ENCODE assay signal across 8 mouse cellular contexts in genomic region chr11:90369605-90370004, GRCm38 (mm10). TPM values are rescaled to one million over a fixed set of nuclear protein-coding genes. Genes with fewer than 3 reads are reported as not detected.
DNase-seq lines count a peak whose midpoint lies in the region; ATAC-seq and TF ChIP-seq lines count a peak whose summit lies in the region.

No protein-coding gene starts in this region.

- H3K4me2 ChIP-seq in forebrain, postnatal 0 days (ENCODE audit: low read depth), result peak overlapping the region; percentile 48
- H3K4me2 ChIP-seq in liver, embryonic 13.5 days, result no peak overlapping the region
- 0 out of 2 replicates have a peak overlapping the region, but pooled peaks have one; percentile 8 for H3K4me2 ChIP-seq in neural tube, embryonic 13.5 days

- WGBS in spleen, adult 2 months, result 37% methylated on average over 8 of the region's 8 CpGs
- whole genome bisulfite sequencing in forebrain, postnatal 0 days, result 8% methylated on average over 8 of the region's 8 CpGs
- WGBS in liver, embryonic 13.5 days (ENCODE audit: insufficient replicate concordance), result 42% methylated on average over 8 of the region's 8 CpGs
- WGBS in neural tube, embryonic 13.5 days, result 20% methylated on average over 8 of the region's 8 CpGs

- no peaks in the 10 kb centered on the region for H3K9me3 ChIP-seq in forebrain, postnatal 0 days (ENCODE audit: low read length)
- no peaks in the 10 kb centered on the region for H3K9me3 ChIP-seq in liver, embryonic 13.5 days (replicated peaks)
- H3K9me3 ChIP-seq in neural tube, embryonic 13.5 days, result no peaks in the 10 kb centered on the region

- no peak for DNase-seq in spleen, adult 2 months (ENCODE audit: low read depth in 1 of 2, low spot score in 2 of 2)
- DNase-seq in spleen, adult 12 weeks (ENCODE audit: low spot score), result no peak
- peak; percentile 94 for DNase-seq in forebrain, postnatal 0 days
- DNase-seq in heart, postnatal 14 days, result peak; percentile 90
- peak; percentile 91 to 94 for DNase-seq in kidney, postnatal 4 days
- no peak for DNase-seq in liver, embryonic 13.5 days
- DNase-seq in urinary bladder, postnatal 25 days (ENCODE audit: low spot score), result peak; percentile 71

- H3K27ac ChIP-seq in spleen, adult 2 months (ENCODE audit: insufficient read depth, low read length), result peak overlapping the region; percentile 40
- H3K27ac ChIP-seq in forebrain, postnatal 0 days (ENCODE audit: low read depth, low read length), result peak overlapping the region; percentile 74
- H3K27ac ChIP-seq in liver, embryonic 13.5 days, result peak overlapping the region; percentile 55
- peak overlapping the region; percentile 82 for H3K27ac ChIP-seq in neural tube, embryonic 13.5 days (replicated peaks)

- peak; percentile 86 for ATAC-seq in forebrain, postnatal 0 days
- peak; percentile 65 for ATAC-seq in liver, embryonic 13.5 days (ENCODE audit: low read depth)
- ATAC-seq in neural tube, embryonic 13.5 days (ENCODE audit: low read depth), result peak; percentile 75

- H3K36me3 ChIP-seq in spleen, adult 2 months (ENCODE audit: control insufficient read depth, insufficient read depth, low read length), result no peaks in the 10 kb centered on the region
- no peaks in the 10 kb centered on the region for H3K36me3 ChIP-seq in forebrain, postnatal 0 days (ENCODE audit: insufficient read depth)
- no peaks in the 10 kb centered on the region for H3K36me3 ChIP-seq in liver, embryonic 13.5 days
- H3K36me3 ChIP-seq in neural tube, embryonic 13.5 days, result no peaks in the 10 kb centered on the region

- intact Hi-C loops in heart, postnatal 14 days (cut with DNase I), result no loop called here

- TF ChIP-seq POLR2A in spleen, adult 2 months (IDR thresholded peaks at IDR 0.05; ENCODE audit: low read depth, low read length), result no peak

- no peaks in the 10 kb centered on the region for H3K27me3 ChIP-seq in spleen, adult 2 months (ENCODE audit: control insufficient read depth, insufficient read depth, low read length)
- no peaks in the 10 kb centered on the region for H3K27me3 ChIP-seq in forebrain, postnatal 0 days (ENCODE audit: insufficient read depth, low read length)
- no peaks in the 10 kb centered on the region for H3K27me3 ChIP-seq in liver, embryonic 13.5 days
- H3K27me3 ChIP-seq in neural tube, embryonic 13.5 days, result no peaks in the 10 kb centered on the region

- TF ChIP-seq CTCF in spleen, adult 2 months (IDR thresholded peaks at IDR 0.05; ENCODE audit: extremely low read depth, insufficient read depth, insufficient read length, insufficient replicate concordance), result no peak
- no peak for TF ChIP-seq CTCF in forebrain, postnatal 0 days (IDR thresholded peaks at IDR 0.05; ENCODE audit: low read depth)

- no peak overlapping the region for H3K4me3 ChIP-seq in spleen, adult 2 months (ENCODE audit: extremely low read depth, insufficient read depth, insufficient read length)
- no peak overlapping the region for H3K4me3 ChIP-seq in forebrain, postnatal 0 days (ENCODE audit: low read depth, low read length)
- no peak overlapping the region for H3K4me3 ChIP-seq in liver, embryonic 13.5 days (replicated peaks)
- no peak overlapping the region for H3K4me3 ChIP-seq in neural tube, embryonic 13.5 days

- H3K9ac ChIP-seq in forebrain, postnatal 0 days, result 0 out of 2 replicates have a peak overlapping the region, but pooled peaks have one; percentile 10
- no peak overlapping the region for H3K9ac ChIP-seq in liver, embryonic 13.5 days
- 0 out of 2 replicates have a peak overlapping the region, but pooled peaks have one; percentile 10 for H3K9ac ChIP-seq in neural tube, embryonic 13.5 days

- H3K4me1 ChIP-seq in spleen, adult 2 months (ENCODE audit: control insufficient read depth, insufficient read depth, insufficient read length), result no peaks in the 10 kb centered on the region; the same call in 1 of the 2 replicates
- peaks cover 26% of the 10 kb centered on the region for H3K4me1 ChIP-seq in forebrain, postnatal 0 days (ENCODE audit: insufficient read depth)
- peaks cover 38% of the 10 kb centered on the region for H3K4me1 ChIP-seq in liver, embryonic 13.5 days (replicated peaks)
- H3K4me1 ChIP-seq in neural tube, embryonic 13.5 days (replicated peaks), result peaks cover 34% of the 10 kb centered on the region

RNA-seq across cellular contexts. Expression of gene Hlf, which starts 21.1 kb away (rescaled TPM):
- 0.54 and 1.6 TPM in 2 replicates for polyA plus RNA-seq in spleen, adult 2 months (2012; rRNA removed)
- 5.7 and 6.8 TPM in 2 replicates for total RNA-seq in forebrain, postnatal 0 days (2014; rRNA removed)
- 5.5 and 9.7 TPM in 2 replicates for polyA plus RNA-seq in forebrain, postnatal 0 days (2015; fragmentation: Nextera tagmentation; extraction: Ambion mirVana)
- total RNA-seq in heart, postnatal 14 days (2021), result 10 to 100 TPM; 21.8 to 22.4 TPM
- polyA plus RNA-seq in liver, embryonic 13.5 days (2015; fragmentation: Nextera tagmentation; extraction: Ambion mirVana), result 3.6 and 5.3 TPM in 2 replicates
- polyA plus RNA-seq in neural tube, embryonic 13.5 days (2015; fragmentation: Nextera tagmentation; extraction: Ambion mirVana), result 3.3 TPM in 2 replicates

Comparison
In these comparisons a context has a peak if more than half of its experiments do, and no peak if none do; other contexts are left out.
1. DNase-seq: peak in forebrain, postnatal 0 days (single experiment), heart, postnatal 14 days (2 of 2), kidney, postnatal 4 days (2 of 2) and urinary bladder, postnatal 25 days (single experiment); none in spleen, adult 2 months (0 of 2), spleen, adult 12 weeks (single experiment) and liver, embryonic 13.5 days (single experiment).
2. Peak in every context shown above with its lines, with median percentiles within 50 percentile points of each other: H3K27ac ChIP-seq and ATAC-seq.